Mouse (Mus musculus) bone marrow, adult 2 months (tissue): Measurements from ENCODE around the gene Atp5g3.

Experiments used
- CTCF ChIP-seq: fragments of 200-500 bp; IDR thresholded peaks from 2 replicates; pipeline ENCODE4 v1.5.1; 2011; ENCODE audit warnings: low read length, control low read depth; ENCODE audit not compliant: control insufficient read depth, insufficient read depth
- POLR2A ChIP-seq: fragments of 200-500 bp; IDR thresholded peaks from 2 replicates; pipeline ENCODE4 v1.6.1; 2011; ENCODE audit warnings: low read depth, mild to moderate bottlenecking, control low read depth, low read length, borderline replicate concordance; ENCODE audit not compliant: control insufficient read depth

DNA sequence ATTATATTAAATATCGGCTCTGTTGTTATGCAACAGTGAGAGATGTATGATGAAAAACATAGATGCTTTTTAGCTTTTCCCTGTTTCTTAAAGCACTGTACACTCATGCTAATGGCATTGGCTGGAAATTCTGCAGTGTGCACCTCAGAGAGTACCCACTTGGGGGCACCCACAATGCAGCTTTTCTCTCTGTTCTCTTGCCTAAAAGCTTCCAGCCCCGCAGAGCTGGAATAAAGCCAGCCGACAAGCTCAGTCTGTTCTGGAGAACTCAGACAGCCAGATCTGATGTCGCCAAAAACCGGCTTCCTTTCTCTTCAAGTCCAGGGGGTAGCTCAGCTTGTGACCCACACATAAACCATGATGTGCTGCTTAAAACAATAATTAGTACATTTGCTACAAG, 14.0 kb upstream of the Atp5g3 start:
- TF ChIP-seq CTCF (no peak), POLR2A (no peak)
